Mouse (Mus musculus) 416B (cell line): ENCODE measurements around the gene Sucla2.
"Not testable (repeated sequence)": the region's sequence is repeated elsewhere in the genome, so short reads cannot be mapped to it uniquely, and the experiment has no call there.

Experiments used
- DNase-seq: peaks from one replicate; pipeline ENCODE4 v3.0.0; 2011; ENCODE audit warnings: low read depth

Gene Sucla2

GRCm38 (mm10) chr14:73509765-73510423 is 15.2 kb upstream of the Sucla2 start, which contains the start of gene Med4:
TSS of gene Med4 (plus strand) at chr14:73510025.
- DNase-seq = peak; percentile 96

- peak; percentile 58 for DNase-seq
These were observed 983 bp upstream of the Sucla2 start for GRCm38 (mm10) chr14:73524136-73524535.

GRCm38 (mm10) chr14:73528661-73529060 is 3.5 kb downstream of the Sucla2 start:
- not testable (repeated sequence) for DNase-seq

- DNase-seq = no peak
These were observed 8.8 kb downstream of the Sucla2 start for GRCm38 (mm10) chr14:73533755-73534465.

- DNase-seq = no peak
These were observed 10.5 kb downstream of the Sucla2 start for GRCm38 (mm10) chr14:73535641-73536040.

GRCm38 (mm10) chr14:73543781-73544180 is 18.7 kb downstream of the Sucla2 start:
- DNase-seq = no peak

GRCm38 (mm10) chr14:73547034-73547433 is 21.9 kb downstream of the Sucla2 start:
- DNase-seq = peak; percentile 84

GRCm38 (mm10) chr14:73548051-73548450 is 22.9 kb downstream of the Sucla2 start, which contains the start of gene Nudt15:
TSS of gene Nudt15 (minus strand) at chr14:73548242.
- DNase-seq = no peak

- DNase-seq = no peak
These were observed 25.2 kb downstream of the Sucla2 start for GRCm38 (mm10) chr14:73550291-73550690.

GRCm38 (mm10) chr14:73550732-73551131 is 25.6 kb downstream of the Sucla2 start:
- DNase-seq = no peak

- DNase-seq = no peak
These were observed 26.0 kb downstream of the Sucla2 start for GRCm38 (mm10) chr14:73551164-73551563.

- DNase-seq = peak; percentile 88
These were observed 27.4 kb downstream of the Sucla2 start for GRCm38 (mm10) chr14:73552341-73553121.

- DNase-seq = peak; percentile 32
These were observed 28.1 kb downstream of the Sucla2 start for GRCm38 (mm10) chr14:73553122-73553696.

GRCm38 (mm10) chr14:73569831-73570230 is 44.7 kb downstream of the Sucla2 start:
- peak; percentile 44 for DNase-seq

- no peak for DNase-seq
These were observed 46.0 kb downstream of the Sucla2 start for GRCm38 (mm10) chr14:73571143-73571542.

- peak; percentile 41 for DNase-seq
These were observed 48.9 kb downstream of the Sucla2 start for GRCm38 (mm10) chr14:73574053-73574452.

GRCm38 (mm10) chr14:73576336-73576735 is 51.2 kb downstream of the Sucla2 start:
- DNase-seq = peak; percentile 10

- DNase-seq = no peak
These were observed 63.0 kb downstream of the Sucla2 start for GRCm38 (mm10) chr14:73588080-73588479.

- DNase-seq = no peak
These were observed 67.0 kb downstream of the Sucla2 start for GRCm38 (mm10) chr14:73592166-73592565.

- no peak for DNase-seq
These were observed 74.6 kb downstream of the Sucla2 start for GRCm38 (mm10) chr14:73599720-73600119.

- peak; percentile 29 for DNase-seq
These were observed 82.6 kb downstream of the Sucla2 start for GRCm38 (mm10) chr14:73607732-73608131.
